Mouse (Mus musculus): ENCODE results near the gene Apol7e. TPM values are rescaled to one million over a fixed set of nuclear protein-coding genes. Genes with fewer than 3 reads are reported as not detected.
A peak's percentile ranks its signal among the peaks of the same experiment; 100 is the strongest.

Gene Apol7e
- polyA plus RNA-seq, 1 experiment from 2014 or later: 0.08 TPM

GRCm38 (mm10) chr15:77744632-77745031 lies 46.0 kb downstream of the Apol7e start:
- H3K4me2 ChIP-seq: no peak overlapping the region
- WGBS: 31% methylated on average over 5 of the region's 5 CpGs

GRCm38 (mm10) chr15:77745081-77745480 lies 46.4 kb downstream of the Apol7e start:
- Histone ChIP-seq H3K4me2 (no peak overlapping the region), H3K4me1 (no peaks in the 10 kb centered on the region), H3K4me3 (no peak overlapping the region), H3K9me3 (no peaks in the 10 kb centered on the region), H3K27ac (replicated peaks) (no peak overlapping the region), H3K36me3 (no peaks in the 10 kb centered on the region), H3K27me3 (replicated peaks) (no peaks in the 10 kb centered on the region), H3K9ac (no peak overlapping the region)
- no peak for ATAC-seq (ENCODE audit: extremely low read depth, insufficient number of reproducible peaks, low FRiP score, low TSS enrichment)

More at GRCm38 (mm10) chr15:77744632-77745031, 46.0 kb downstream of the Apol7e start:
- Histone ChIP-seq H3K27me3 (replicated peaks) (no peaks in the 10 kb centered on the region), H3K4me3 (no peak overlapping the region), H3K36me3 (no peaks in the 10 kb centered on the region), H3K9me3 (no peaks in the 10 kb centered on the region), H3K4me1 (no peaks in the 10 kb centered on the region), H3K27ac (replicated peaks) (no peak overlapping the region), H3K9ac (no peak overlapping the region)
- ATAC-seq (ENCODE audit: extremely low read depth, insufficient number of reproducible peaks, low FRiP score, low TSS enrichment): no peak

GRCm38 (mm10) chr15:77746326-77746725 lies 47.7 kb downstream of the Apol7e start:
- ATAC-seq (ENCODE audit: extremely low read depth, insufficient number of reproducible peaks, low FRiP score, low TSS enrichment): no peak
- H3K9ac ChIP-seq: no peak overlapping the region
- H3K9me3 ChIP-seq: no peaks in the 10 kb centered on the region
- H3K4me3 ChIP-seq: no peak overlapping the region
- no peak overlapping the region for H3K27ac ChIP-seq (replicated peaks)
- 88% methylated on average over 1 of the region's 1 CpGs for WGBS
- H3K36me3 ChIP-seq: no peaks in the 10 kb centered on the region
- no peaks in the 10 kb centered on the region for H3K4me1 ChIP-seq
- H3K4me2 ChIP-seq: no peak overlapping the region
- H3K27me3 ChIP-seq (replicated peaks): no peaks in the 10 kb centered on the region

GRCm38 (mm10) chr15:77748414-77748813 lies 49.8 kb downstream of the Apol7e start:
- no peak overlapping the region for H3K4me2 ChIP-seq
- no peak overlapping the region for H3K27ac ChIP-seq (replicated peaks)
- H3K27me3 ChIP-seq (replicated peaks): peaks cover 10% of the 10 kb centered on the region; the same call in 1 of the 2 replicates
- H3K9ac ChIP-seq: no peak overlapping the region
- H3K36me3 ChIP-seq: no peaks in the 10 kb centered on the region
- peaks cover 2% of the 10 kb centered on the region; the same call in 1 of the 2 replicates for H3K4me1 ChIP-seq
- H3K4me3 ChIP-seq: no peak overlapping the region
- no peak for ATAC-seq (ENCODE audit: extremely low read depth, insufficient number of reproducible peaks, low FRiP score, low TSS enrichment)
- H3K9me3 ChIP-seq: no peaks in the 10 kb centered on the region
- 42% methylated on average over 3 of the region's 3 CpGs for WGBS

GRCm38 (mm10) chr15:77749717-77750116 lies 51.1 kb downstream of the Apol7e start:
- H3K4me3 ChIP-seq: no peak overlapping the region
- H3K36me3 ChIP-seq: no peaks in the 10 kb centered on the region
- peaks cover 5% of the 10 kb centered on the region; the same call in 1 of the 2 replicates for H3K4me1 ChIP-seq
- no peaks in the 10 kb centered on the region for H3K9me3 ChIP-seq
- H3K9ac ChIP-seq: no peak overlapping the region
- no peak overlapping the region for H3K4me2 ChIP-seq
- H3K27ac ChIP-seq (replicated peaks): no peak overlapping the region
- H3K27me3 ChIP-seq (replicated peaks): peaks cover 10% of the 10 kb centered on the region; the same call in 1 of the 2 replicates
- ATAC-seq (ENCODE audit: extremely low read depth, insufficient number of reproducible peaks, low FRiP score, low TSS enrichment): no peak
- 83% methylated on average over 10 of the region's 10 CpGs for WGBS

GRCm38 (mm10) chr15:77750461-77750860 lies 51.8 kb downstream of the Apol7e start:
- no peaks in the 10 kb centered on the region for H3K36me3 ChIP-seq
- H3K4me2 ChIP-seq: no peak overlapping the region
- H3K27me3 ChIP-seq (replicated peaks): peaks cover 10% of the 10 kb centered on the region; the same call in 1 of the 2 replicates
- peaks cover 5% of the 10 kb centered on the region; the same call in 1 of the 2 replicates for H3K4me1 ChIP-seq
- no peak overlapping the region for H3K9ac ChIP-seq
- H3K27ac ChIP-seq (replicated peaks): no peak overlapping the region
- 20% methylated on average over 1 of the region's 1 CpGs for WGBS
- no peak for ATAC-seq (ENCODE audit: extremely low read depth, insufficient number of reproducible peaks, low FRiP score, low TSS enrichment)
- H3K9me3 ChIP-seq: no peaks in the 10 kb centered on the region
- no peak overlapping the region for H3K4me3 ChIP-seq

- Histone ChIP-seq H3K27me3 (replicated peaks) (peaks cover 10% of the 10 kb centered on the region; the same call in 1 of the 2 replicates), H3K4me3 (no peak overlapping the region), H3K4me2 (no peak overlapping the region), H3K9me3 (no peaks in the 10 kb centered on the region), H3K9ac (no peak overlapping the region), H3K36me3 (no peaks in the 10 kb centered on the region), H3K27ac (replicated peaks) (no peak overlapping the region), H3K4me1 (peaks cover 8% of the 10 kb centered on the region)
- 51% methylated on average over 11 of the region's 11 CpGs for WGBS
- ATAC-seq (ENCODE audit: extremely low read depth, insufficient number of reproducible peaks, low FRiP score, low TSS enrichment): no peak
Measured at GRCm38 (mm10) chr15:77752443-77752842, 53.8 kb downstream of the Apol7e start.

- Histone ChIP-seq H3K27ac (replicated peaks) (no peak overlapping the region), H3K4me1 (peaks cover 8% of the 10 kb centered on the region), H3K27me3 (replicated peaks) (peaks cover 10% of the 10 kb centered on the region; the same call in 1 of the 2 replicates), H3K4me2 (peak overlapping the region; percentile 20; the same call in 1 of the 2 replicates), H3K4me3 (0 out of 2 replicates have a peak overlapping the region, but pooled peaks have one; percentile 0), H3K9ac (no peak overlapping the region), H3K9me3 (no peaks in the 10 kb centered on the region), H3K36me3 (peaks cover 19% of the 10 kb centered on the region)
- 20% methylated on average over 1 of the region's 2 CpGs for WGBS
- ATAC-seq (ENCODE audit: extremely low read depth, insufficient number of reproducible peaks, low FRiP score, low TSS enrichment): no peak
Measured at GRCm38 (mm10) chr15:77755132-77755531, 56.5 kb downstream of the Apol7e start.

- peaks cover 28% of the 10 kb centered on the region for H3K36me3 ChIP-seq
- peaks cover 10% of the 10 kb centered on the region; the same call in 1 of the 2 replicates for H3K27me3 ChIP-seq (replicated peaks)
- no peak for ATAC-seq (ENCODE audit: extremely low read depth, insufficient number of reproducible peaks, low FRiP score, low TSS enrichment)
- no peak overlapping the region for H3K4me3 ChIP-seq
- 53% methylated on average over 2 of the region's 2 CpGs for WGBS
- no peaks in the 10 kb centered on the region for H3K9me3 ChIP-seq
- no peak overlapping the region for H3K27ac ChIP-seq (replicated peaks)
- H3K4me1 ChIP-seq: peaks cover 8% of the 10 kb centered on the region
- H3K4me2 ChIP-seq: no peak overlapping the region; the same call in 1 of the 2 replicates
- no peak overlapping the region for H3K9ac ChIP-seq
Measured at GRCm38 (mm10) chr15:77756081-77756480, 57.4 kb downstream of the Apol7e start.

GRCm38 (mm10) chr15:77756848-77757247 lies 58.2 kb downstream of the Apol7e start, which contains the start of gene Apol8:
Gene Apol8 (minus strand): TSS chr15:77757003.
- Histone ChIP-seq H3K9ac (no peak within 1 kb of the TSS), H3K36me3 (peaks cover 36% of the 10 kb centered on the region), H3K27me3 (replicated peaks) (peaks cover 10% of the 10 kb centered on the region; the same call in 1 of the 2 replicates), H3K27ac (replicated peaks) (no peak within 1 kb of the TSS), H3K9me3 (no peaks in the 10 kb centered on the region), H3K4me3 (no peak within 1 kb of the TSS), H3K4me2 (peak within 1 kb of the TSS; percentile 35), H3K4me1 (peaks cover 8% of the 10 kb centered on the region)
- no peak for ATAC-seq (ENCODE audit: extremely low read depth, insufficient number of reproducible peaks, low FRiP score, low TSS enrichment)
- WGBS: 5% methylated on average over 9 of the region's 9 CpGs

GRCm38 (mm10) chr15:77757586-77758226 lies 59.0 kb downstream of the Apol7e start:
- H3K4me2 ChIP-seq: no peak overlapping the region
- peaks cover 5% of the 10 kb centered on the region; the same call in 1 of the 2 replicates for H3K27me3 ChIP-seq (replicated peaks)
- no peak for ATAC-seq (ENCODE audit: extremely low read depth, insufficient number of reproducible peaks, low FRiP score, low TSS enrichment)
- H3K4me1 ChIP-seq: peaks cover 8% of the 10 kb centered on the region
- H3K9me3 ChIP-seq: no peaks in the 10 kb centered on the region
- peaks cover 44% of the 10 kb centered on the region for H3K36me3 ChIP-seq
- no peak overlapping the region for H3K9ac ChIP-seq
- H3K27ac ChIP-seq (replicated peaks): no peak overlapping the region
- H3K4me3 ChIP-seq: no peak overlapping the region
- 75% methylated on average over 4 of the region's 4 CpGs for WGBS

GRCm38 (mm10) chr15:77760037-77760436 lies 61.4 kb downstream of the Apol7e start:
- Histone ChIP-seq H3K4me3 (no peak overlapping the region), H3K27me3 (replicated peaks) (no peaks in the 10 kb centered on the region), H3K4me2 (no peak overlapping the region), H3K36me3 (peaks cover 68% of the 10 kb centered on the region), H3K4me1 (peaks cover 3% of the 10 kb centered on the region; the same call in 1 of the 2 replicates), H3K9me3 (no peaks in the 10 kb centered on the region), H3K9ac (no peak overlapping the region), H3K27ac (replicated peaks) (no peak overlapping the region)
- 93% methylated on average over 15 of the region's 16 CpGs for WGBS
- ATAC-seq (ENCODE audit: extremely low read depth, insufficient number of reproducible peaks, low FRiP score, low TSS enrichment): no peak
